Mouse (Mus musculus) C2C12 (cell line): ENCODE results near the gene Shb.

Experiments
- CEBPB ChIP-seq: IDR thresholded peaks from one replicate; pipeline ENCODE4 v1.6.1; 2011; ENCODE audit warnings: low read depth, mild to moderate bottlenecking, control low read depth, moderate library complexity
- CTCF ChIP-seq: IDR thresholded peaks from one replicate; pipeline ENCODE4 v1.5.1; 2011; ENCODE audit not compliant: control insufficient read depth, insufficient read depth, insufficient read length
- FOSL1 ChIP-seq: IDR thresholded peaks from one replicate; pipeline ENCODE4 v1.8.0; 2011; ENCODE audit warnings: mild to moderate bottlenecking, low read length; ENCODE audit not compliant: poor library complexity, insufficient read depth, severe bottlenecking
- MAX ChIP-seq: IDR thresholded peaks from one replicate; pipeline ENCODE4 v1.6.1; 2011; ENCODE audit warnings: mild to moderate bottlenecking, control low read depth
- MYOD1 ChIP-seq: IDR thresholded peaks from one replicate; pipeline ENCODE4 v1.6.1; 2011; ENCODE audit warnings: low read depth; ENCODE audit not compliant: control insufficient read depth, insufficient read length
- MYOG ChIP-seq: IDR thresholded peaks from one replicate; pipeline ENCODE4 v1.6.1; 2011; ENCODE audit not compliant: control insufficient read depth, insufficient read length; ENCODE audit errors: extremely low read depth
- USF1 ChIP-seq: IDR thresholded peaks from one replicate; pipeline ENCODE4 v1.6.1; 2011; ENCODE audit warnings: low read depth, mild to moderate bottlenecking, control low read depth, moderate library complexity

DNA sequence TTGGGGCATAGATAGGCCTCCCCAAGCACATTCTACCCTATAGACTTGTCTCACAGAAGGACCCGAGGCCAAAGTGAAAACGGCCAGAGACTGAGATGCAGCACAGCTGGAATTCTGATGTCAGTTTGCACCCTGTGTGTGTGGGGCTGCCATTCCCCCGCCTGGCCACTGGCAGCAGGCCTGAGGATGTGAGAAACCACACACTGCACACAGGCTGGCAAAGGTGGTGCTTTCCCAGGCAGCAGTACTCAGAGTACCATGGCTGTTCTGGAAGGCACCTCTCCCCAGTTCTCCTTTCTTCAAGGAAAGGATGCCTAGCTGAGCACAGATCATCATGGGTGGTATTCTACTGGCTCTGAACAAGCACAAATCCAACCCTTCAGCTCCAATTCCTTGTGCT, 90.0 kb downstream of the Shb start:
- TF ChIP-seq USF1 (no peak), MYOD1 (no peak), CTCF (no peak), FOSL1 (no peak), MAX (no peak), CEBPB (no peak), MYOG (no peak)
